Mouse (Mus musculus): Measurements from ENCODE around the gene Hsd17b2.
"Not testable (repeated sequence)": the region's sequence is repeated elsewhere in the genome, so short reads cannot be mapped to it uniquely, and the experiment has no call there.

Gene Hsd17b2

GRCm38 (mm10) chr8:117718152-117718860 lies 16.6 kb downstream of the Hsd17b2 start:
- peak; percentile 74 for DNase-seq

DNA sequence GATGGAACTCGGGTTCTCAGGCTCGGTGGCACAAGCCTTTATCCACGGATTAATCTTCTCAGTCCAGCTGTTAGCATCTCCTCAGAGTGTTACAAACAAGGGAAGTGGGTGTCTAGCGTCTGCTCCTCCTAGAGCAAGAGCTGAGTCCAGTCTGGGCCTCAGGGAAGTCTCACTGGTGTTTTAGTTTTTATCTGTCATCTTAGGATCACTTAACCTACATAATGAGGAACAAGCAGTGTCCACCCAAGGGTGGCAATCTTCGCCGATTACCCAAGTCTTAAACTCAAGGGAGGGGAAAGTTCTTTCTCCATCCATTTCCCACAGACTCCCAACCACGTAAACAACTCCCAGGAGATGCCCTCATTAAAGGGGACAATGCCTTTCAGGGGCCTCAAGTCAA lies 24.8 kb downstream of the Hsd17b2 start:
- DNase-seq = no peak

GRCm38 (mm10) chr8:117727561-117727960 lies 25.9 kb downstream of the Hsd17b2 start:
- DNase-seq = peak; percentile 24

- DNase-seq = no peak
Observed at GRCm38 (mm10) chr8:117728234-117728633, 26.5 kb downstream of the Hsd17b2 start.

DNA sequence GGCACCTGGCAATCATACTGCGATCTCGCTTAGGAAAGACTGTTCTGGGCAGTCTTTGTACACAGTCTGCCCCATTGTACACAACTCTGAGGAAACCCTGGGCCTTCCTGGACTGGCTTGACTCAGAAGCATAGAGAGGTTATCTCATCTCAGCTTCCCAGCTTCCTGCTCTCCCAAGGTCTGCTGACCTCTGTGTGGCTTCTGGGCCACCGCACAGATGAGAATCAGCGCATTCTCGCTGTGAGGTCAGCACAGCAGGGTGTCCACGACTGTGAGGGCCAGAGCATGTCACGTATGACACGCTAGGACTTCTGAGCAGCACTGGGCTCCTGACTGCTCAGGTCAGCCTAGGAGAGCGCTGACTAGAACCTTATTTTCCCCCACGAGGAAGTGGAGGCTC lies 29.3 kb downstream of the Hsd17b2 start:
- DNase-seq = no peak

- peak; percentile 35 for DNase-seq
Observed at GRCm38 (mm10) chr8:117736657-117737175, 35.0 kb downstream of the Hsd17b2 start.

- not testable (repeated sequence) for DNase-seq
Observed at GRCm38 (mm10) chr8:117738206-117738605, 36.5 kb downstream of the Hsd17b2 start.

DNA sequence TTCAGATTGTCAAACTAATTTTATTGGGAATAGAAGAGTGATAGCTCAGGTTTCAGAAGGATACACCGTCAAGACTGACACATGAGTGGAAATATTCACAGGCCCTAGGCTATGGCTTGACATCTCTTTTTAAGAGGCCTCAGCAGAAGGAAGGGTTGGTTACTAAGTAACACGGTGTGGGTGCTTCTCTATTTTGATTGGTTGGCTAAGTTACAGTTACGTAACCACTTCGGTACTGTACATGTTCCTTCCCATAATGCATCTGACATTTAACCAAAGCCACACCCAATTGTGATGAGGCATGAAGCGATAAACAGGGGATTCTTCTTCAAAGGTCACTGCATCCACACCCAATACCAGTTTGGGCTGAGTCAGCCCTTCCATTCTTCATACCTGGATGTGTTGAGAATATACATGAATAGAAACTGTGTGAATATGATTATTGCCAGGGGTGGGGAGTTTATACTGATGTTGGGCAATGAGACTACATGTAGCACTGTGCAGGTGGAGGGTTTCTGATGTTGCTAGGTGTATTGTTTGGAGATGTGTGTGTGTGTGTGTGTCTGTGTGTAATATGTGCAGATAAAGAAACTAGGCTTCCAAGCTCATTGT lies 38.8 kb downstream of the Hsd17b2 start:
- DNase-seq = no peak

- DNase-seq = peak; percentile 79
Observed at GRCm38 (mm10) chr8:117742431-117743012, 40.8 kb downstream of the Hsd17b2 start.

- no peak for DNase-seq
Observed at GRCm38 (mm10) chr8:117746651-117747050, 44.9 kb downstream of the Hsd17b2 start.

GRCm38 (mm10) chr8:117747428-117747827 lies 45.7 kb downstream of the Hsd17b2 start:
- no peak for DNase-seq

- DNase-seq = no peak
Observed at GRCm38 (mm10) chr8:117747886-117748730, 46.4 kb downstream of the Hsd17b2 start.

GRCm38 (mm10) chr8:117749436-117749835 lies 47.7 kb downstream of the Hsd17b2 start:
- no peak for DNase-seq

GRCm38 (mm10) chr8:117757900-117758299 lies 56.2 kb downstream of the Hsd17b2 start:
- DNase-seq = no peak

GRCm38 (mm10) chr8:117762776-117763175 lies 61.1 kb downstream of the Hsd17b2 start:
- no peak for DNase-seq

GRCm38 (mm10) chr8:117764625-117765024 lies 62.9 kb downstream of the Hsd17b2 start:
- no peak for DNase-seq

GRCm38 (mm10) chr8:117765947-117766346 lies 64.2 kb downstream of the Hsd17b2 start:
- DNase-seq = no peak

DNA sequence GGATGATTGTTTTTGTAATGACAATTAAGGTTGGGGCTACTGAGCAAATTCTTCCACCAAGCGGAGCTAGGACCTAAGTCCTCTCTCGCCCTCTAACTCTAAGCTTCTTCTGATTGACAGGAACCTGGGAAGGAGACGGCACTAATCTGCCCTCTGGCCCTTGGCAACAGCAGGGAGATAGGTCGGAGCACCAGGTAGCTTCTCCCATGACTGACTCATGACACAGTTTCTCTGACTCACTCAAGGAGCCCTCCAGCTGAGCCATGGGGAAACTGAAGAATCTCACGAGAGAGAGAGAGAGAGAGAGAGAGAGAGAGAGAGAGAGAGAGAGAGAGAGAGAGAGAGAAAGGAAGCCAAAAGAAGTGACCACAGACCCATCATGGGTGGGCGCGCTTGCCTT lies 67.3 kb downstream of the Hsd17b2 start:
- no peak for DNase-seq

GRCm38 (mm10) chr8:117771115-117771836 lies 69.6 kb downstream of the Hsd17b2 start:
- no peak for DNase-seq

- DNase-seq = peak; percentile 19
Observed at GRCm38 (mm10) chr8:117772126-117772525, 70.4 kb downstream of the Hsd17b2 start.

- peak; percentile 22 for DNase-seq
Observed at GRCm38 (mm10) chr8:117772597-117772996, 70.9 kb downstream of the Hsd17b2 start.

DNA sequence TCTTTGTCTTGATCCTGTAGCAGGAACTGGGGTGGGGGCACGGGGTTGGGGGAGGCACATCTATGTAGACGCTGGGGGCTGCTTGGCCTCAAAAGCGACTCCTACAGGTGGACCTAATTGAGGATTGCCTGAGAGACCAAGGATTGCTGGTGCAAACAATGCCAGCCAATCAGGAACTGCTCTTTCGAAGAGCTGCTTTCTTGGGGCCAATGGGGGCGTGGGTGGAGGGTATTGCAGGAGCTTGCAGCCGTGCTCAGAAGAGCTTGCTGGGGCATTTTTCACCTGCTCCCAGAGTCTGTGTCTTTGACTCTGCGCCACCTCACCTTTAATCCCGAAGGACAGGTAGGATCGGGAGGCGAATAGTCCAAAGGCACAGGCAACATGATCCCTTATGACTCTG lies 73.9 kb downstream of the Hsd17b2 start:
- no peak for DNase-seq

Data from kidney, adult 11 months (tissue).